In the genomic region with DNA sequence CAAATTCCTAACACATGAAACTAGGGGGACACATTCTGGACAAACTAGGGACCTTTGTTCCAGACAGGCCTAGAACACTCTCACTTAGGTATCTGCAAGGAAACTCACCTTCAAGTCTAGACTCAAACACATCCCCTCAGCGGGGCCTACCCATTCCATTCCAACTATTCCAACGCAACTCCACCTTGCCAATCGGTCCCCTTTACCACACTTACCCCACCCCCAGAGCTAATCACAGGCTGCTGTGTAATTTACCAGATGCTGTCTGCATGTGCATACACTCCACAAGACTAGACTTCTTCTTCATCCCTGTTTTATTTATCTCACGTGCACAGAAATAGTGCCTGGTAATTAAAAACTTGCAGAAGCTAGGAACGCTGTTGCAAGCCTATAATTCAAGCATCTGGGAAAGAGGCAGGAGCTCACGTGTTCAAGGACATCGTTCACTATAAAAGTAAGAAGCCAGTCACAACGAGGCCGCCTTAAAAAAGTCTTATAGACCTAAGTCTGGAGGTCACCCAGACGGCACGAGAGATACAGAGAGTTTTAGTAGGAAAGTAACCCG, we compare ENCODE assay signal across 8 mouse cellular contexts. TPM values are rescaled to one million over a fixed set of nuclear protein-coding genes. Genes with fewer than 3 reads are reported as not detected.
A peak's percentile ranks its signal among the peaks of the same experiment; 100 is the strongest.
DNase-seq lines count a peak whose midpoint lies in the region; ATAC-seq and TF ChIP-seq lines count a peak whose summit lies in the region.

No protein-coding gene starts in this region.

- H3K9me3 ChIP-seq in kidney, embryonic 14.5 days (ENCODE audit: control insufficient read depth, low read length), result no peaks in the 10 kb centered on the region
- no peaks in the 10 kb centered on the region for H3K9me3 ChIP-seq in heart, embryonic 15.5 days (replicated peaks)
- no peaks in the 10 kb centered on the region for H3K9me3 ChIP-seq in liver, postnatal 0 days (ENCODE audit: low read length)

- TF ChIP-seq EP300 in liver, postnatal 0 days (IDR thresholded peaks at IDR 0.05; ENCODE audit: low read depth), result no peak

- H3K27ac ChIP-seq in kidney, embryonic 14.5 days (ENCODE audit: low read depth, low read length), result 0 out of 2 replicates have a peak overlapping the region, but pooled peaks have one; percentile 30
- H3K27ac ChIP-seq in bone marrow, adult 2 months (ENCODE audit: control insufficient read depth, insufficient read depth, low read depth, low read length, poor library complexity), result no peak overlapping the region
- H3K27ac ChIP-seq in heart, embryonic 15.5 days, result peak overlapping the region; percentile 92
- peak overlapping the region; percentile 90 for H3K27ac ChIP-seq in liver, postnatal 0 days (ENCODE audit: low read depth)

- peaks cover 9% of the 10 kb centered on the region; the same call in 1 of the 2 replicates for H3K4me1 ChIP-seq in kidney, embryonic 14.5 days (ENCODE audit: control insufficient read depth, insufficient read depth, low read length)
- peaks cover 1% of the 10 kb centered on the region; the same call in 1 of the 2 replicates for H3K4me1 ChIP-seq in bone marrow, adult 2 months (ENCODE audit: control insufficient read depth, insufficient read depth, low read length)
- H3K4me1 ChIP-seq in heart, embryonic 15.5 days (replicated peaks), result peaks cover 17% of the 10 kb centered on the region
- peaks cover 15% of the 10 kb centered on the region for H3K4me1 ChIP-seq in liver, postnatal 0 days (ENCODE audit: insufficient read depth)

- WGBS in kidney, embryonic 14.5 days, result 15% methylated on average over 12 of the region's 12 CpGs
- WGBS in bone marrow, adult 2 months, result 19% methylated on average over 12 of the region's 12 CpGs
- 10% methylated on average over 12 of the region's 12 CpGs for WGBS in heart, embryonic 15.5 days
- WGBS in liver, postnatal 0 days (ENCODE audit: insufficient replicate concordance), result 18% methylated on average over 12 of the region's 12 CpGs

- DNase-seq in kidney, postnatal 4 days, result no peak
- DNase-seq in liver, postnatal 0 days, result no peak
- no peak for DNase-seq in layer of hippocampus, adult 9-11 months
- DNase-seq in frontal cortex, postnatal 25 days (ENCODE audit: low spot score in 2 of 2), result no peak

- ATAC-seq in kidney, embryonic 14.5 days (ENCODE audit: low FRiP score, low TSS enrichment), result no peak
- no peak for ATAC-seq in heart, embryonic 15.5 days (replicated peaks; ENCODE audit: insufficient number of reproducible peaks, insufficient read depth, low FRiP score, low read depth)
- ATAC-seq in liver, postnatal 0 days, result no peak
- ATAC-seq in frontal cortex, adult (ENCODE audit: low TSS enrichment), result no peak

- H3K36me3 ChIP-seq in kidney, embryonic 14.5 days (ENCODE audit: control insufficient read depth, insufficient read depth, low read length), result peaks cover 7% of the 10 kb centered on the region; the same call in 1 of the 2 replicates
- peaks cover 6% of the 10 kb centered on the region; the same call in 1 of the 2 replicates for H3K36me3 ChIP-seq in heart, embryonic 15.5 days
- 0 out of 2 replicates have a peak, but pooled peaks cover 4% of the 10 kb centered on the region for H3K36me3 ChIP-seq in liver, postnatal 0 days (replicated peaks; ENCODE audit: insufficient read depth, low read length)

- peak overlapping the region; percentile 86 for H3K4me3 ChIP-seq in kidney, embryonic 14.5 days (ENCODE audit: low read length)
- peak overlapping the region; percentile 7 for H3K4me3 ChIP-seq in bone marrow, adult 2 months (replicated peaks; ENCODE audit: control insufficient read depth, low read depth, low read length)
- H3K4me3 ChIP-seq in heart, embryonic 15.5 days, result peak overlapping the region; percentile 98
- peak overlapping the region; percentile 87 for H3K4me3 ChIP-seq in liver, postnatal 0 days (ENCODE audit: low read depth, low read length)

- peak overlapping the region; percentile 56 for H3K4me2 ChIP-seq in kidney, embryonic 14.5 days (replicated peaks; ENCODE audit: low read depth, low read length)
- peak overlapping the region; percentile 68 for H3K4me2 ChIP-seq in heart, embryonic 15.5 days
- peak overlapping the region; percentile 69 for H3K4me2 ChIP-seq in liver, postnatal 0 days (ENCODE audit: low read depth, low read length)

- TF ChIP-seq CTCF in bone marrow, adult 2 months (IDR thresholded peaks at IDR 0.05; ENCODE audit: control insufficient read depth, insufficient read depth, low read length), result no peak
- TF ChIP-seq CTCF in liver, postnatal 0 days (IDR thresholded peaks at IDR 0.05; ENCODE audit: low read depth), result no peak

- no peaks in the 10 kb centered on the region for H3K27me3 ChIP-seq in kidney, embryonic 14.5 days (ENCODE audit: control insufficient read depth, insufficient read depth, low read length)
- H3K27me3 ChIP-seq in heart, embryonic 15.5 days, result no peaks in the 10 kb centered on the region
- no peaks in the 10 kb centered on the region for H3K27me3 ChIP-seq in liver, postnatal 0 days (ENCODE audit: insufficient read depth, low read length)

- TF ChIP-seq POLR2A in bone marrow, adult 2 months (IDR thresholded peaks at IDR 0.05; ENCODE audit: borderline replicate concordance, control insufficient read depth, low read depth, low read length), result no peak

- peak overlapping the region; percentile 87 for H3K9ac ChIP-seq in kidney, embryonic 14.5 days (ENCODE audit: low read depth, low read length)
- H3K9ac ChIP-seq in heart, embryonic 15.5 days, result peak overlapping the region; percentile 95
- H3K9ac ChIP-seq in liver, postnatal 0 days (replicated peaks), result peak overlapping the region; percentile 92

RNA-seq across cellular contexts. Expression of gene 1700021F05Rik, which starts 1.0 kb away (rescaled TPM):
- polyA plus RNA-seq in kidney, embryonic 14.5 days (2014; fragmentation: Nextera tagmentation; extraction: Ambion mirVana), result 73.1 and 80.8 TPM in 2 replicates
- 28.8 and 56.2 TPM in 2 replicates for polyA plus RNA-seq in bone marrow, adult 2 months (2011; ENCODE audit: insufficient read depth, insufficient read length, low replicate concordance, missing spikeins)
- polyA plus RNA-seq in heart, embryonic 15.5 days (2015; fragmentation: Nextera tagmentation; extraction: Ambion mirVana), result 80.8 and 95.5 TPM in 2 replicates
- polyA plus RNA-seq in liver, postnatal 0 days (2015; fragmentation: Nextera tagmentation; extraction: Ambion mirVana), result 31.2 and 32.5 TPM in 2 replicates

RNA-seq across cellular contexts. Expression of gene Gm9803, which starts 15.9 kb away (rescaled TPM):
- 10.1 and 11.9 TPM in 2 replicates for polyA plus RNA-seq in kidney, embryonic 14.5 days (2014; fragmentation: Nextera tagmentation; extraction: Ambion mirVana)
- 49.9 and 110 TPM in 2 replicates for polyA plus RNA-seq in bone marrow, adult 2 months (2011; ENCODE audit: insufficient read depth, insufficient read length, low replicate concordance, missing spikeins)
- 16.0 and 16.5 TPM in 2 replicates for polyA plus RNA-seq in heart, embryonic 15.5 days (2015; fragmentation: Nextera tagmentation; extraction: Ambion mirVana)
- polyA plus RNA-seq in liver, postnatal 0 days (2015; fragmentation: Nextera tagmentation; extraction: Ambion mirVana), result 7.8 and 8.7 TPM in 2 replicates

RNA-seq across cellular contexts. Expression of gene Cd24a, which starts 38.3 kb away (rescaled TPM):
- polyA plus RNA-seq in kidney, embryonic 14.5 days (2014; fragmentation: Nextera tagmentation; extraction: Ambion mirVana), result 609 and 623 TPM in 2 replicates
- polyA plus RNA-seq in bone marrow, adult 2 months (2011; ENCODE audit: insufficient read depth, insufficient read length, low replicate concordance, missing spikeins), result 790 and 1,396 TPM in 2 replicates
- polyA plus RNA-seq in heart, embryonic 15.5 days (2015; fragmentation: Nextera tagmentation; extraction: Ambion mirVana), result 80.1 and 102 TPM in 2 replicates
- 449 and 461 TPM in 2 replicates for polyA plus RNA-seq in liver, postnatal 0 days (2015; fragmentation: Nextera tagmentation; extraction: Ambion mirVana)

Comparison
In these comparisons a context has a peak if more than half of its experiments do, and no peak if none do; other contexts are left out.
1. H3K4me3 ChIP-seq: peak in every context shown above with its lines; median percentile 98 in heart, embryonic 15.5 days; 87 in liver, postnatal 0 days; 86 in kidney, embryonic 14.5 days; 7 in bone marrow, adult 2 months.